Mouse (Mus musculus) gastrocnemius, postnatal 14 days (tissue): ENCODE results near the gene Adgrd1. TPM values are rescaled to one million over a fixed set of nuclear protein-coding genes. Genes with fewer than 3 reads are reported as not detected.
"Not testable (repeated sequence)": the region's sequence is repeated elsewhere in the genome, so short reads cannot be mapped to it uniquely, and the experiment has no call there.

Experiments used
- DNase-seq: peaks from one replicate; pipeline ENCODE4 v3.0.0; 2021; ENCODE audit warnings: mixed read lengths
- intact Hi-C: fragments of 180-260 bp; cut with DNase I; formaldehyde crosslinking; loops from one replicate; pipeline ENCODE4 v1.15.1; 2025; ENCODE audit warnings: low total_unique reads
- total RNA-seq, 2 experiments: library from RNA; stranded (reverse); gene quantifications; 2 replicates each; pipeline ENCODE4 v1.2.3; 2021

Adgrd1 gene
- total RNA-seq, 2 experiments from 2014 or later: 4.4 to 6.1 TPM

DNA sequence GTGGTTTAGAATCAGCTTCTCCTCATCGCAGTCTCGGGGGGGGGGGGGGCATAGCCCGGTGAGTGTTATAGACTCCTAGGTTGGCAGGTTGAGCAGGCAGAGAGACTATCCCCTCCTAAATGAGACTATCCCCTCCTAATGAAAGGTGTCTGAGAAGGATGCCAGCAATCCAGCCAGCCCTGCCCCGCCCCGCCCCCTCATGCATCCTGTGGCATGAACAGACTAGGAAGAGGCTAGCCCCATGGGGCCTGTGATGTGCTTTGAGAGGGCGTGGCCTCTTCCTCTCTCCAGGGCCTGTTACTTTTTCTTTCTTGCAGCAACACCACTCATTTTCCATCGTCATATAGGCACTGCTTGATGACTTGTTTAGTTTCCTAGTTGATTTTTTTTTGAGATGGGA is 15.0 kb upstream of the Adgrd1 start:
- DNase-seq: no peak
- intact Hi-C loops: no loop called here

DNA sequence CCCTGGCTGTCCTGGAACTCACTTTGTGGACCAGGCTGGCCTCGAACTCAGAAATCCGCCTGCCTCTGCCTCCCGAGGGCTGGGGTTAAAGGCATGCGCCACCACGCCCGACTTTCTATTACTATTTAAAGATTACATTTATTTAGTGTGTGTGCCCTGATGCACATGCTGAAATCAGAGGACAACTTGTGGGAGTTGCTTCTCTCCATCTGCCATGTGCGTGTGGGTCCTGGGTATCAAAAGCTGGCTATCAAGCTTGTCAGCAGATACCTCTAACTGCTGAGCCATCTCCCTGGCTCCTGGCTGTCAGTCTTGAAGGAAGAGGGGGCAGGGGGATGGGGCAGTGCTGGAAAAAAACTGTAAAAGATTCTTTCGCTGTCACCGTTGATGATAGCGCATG is 11.4 kb upstream of the Adgrd1 start:
- intact Hi-C loops: no loop called here
- no peak for DNase-seq

DNA sequence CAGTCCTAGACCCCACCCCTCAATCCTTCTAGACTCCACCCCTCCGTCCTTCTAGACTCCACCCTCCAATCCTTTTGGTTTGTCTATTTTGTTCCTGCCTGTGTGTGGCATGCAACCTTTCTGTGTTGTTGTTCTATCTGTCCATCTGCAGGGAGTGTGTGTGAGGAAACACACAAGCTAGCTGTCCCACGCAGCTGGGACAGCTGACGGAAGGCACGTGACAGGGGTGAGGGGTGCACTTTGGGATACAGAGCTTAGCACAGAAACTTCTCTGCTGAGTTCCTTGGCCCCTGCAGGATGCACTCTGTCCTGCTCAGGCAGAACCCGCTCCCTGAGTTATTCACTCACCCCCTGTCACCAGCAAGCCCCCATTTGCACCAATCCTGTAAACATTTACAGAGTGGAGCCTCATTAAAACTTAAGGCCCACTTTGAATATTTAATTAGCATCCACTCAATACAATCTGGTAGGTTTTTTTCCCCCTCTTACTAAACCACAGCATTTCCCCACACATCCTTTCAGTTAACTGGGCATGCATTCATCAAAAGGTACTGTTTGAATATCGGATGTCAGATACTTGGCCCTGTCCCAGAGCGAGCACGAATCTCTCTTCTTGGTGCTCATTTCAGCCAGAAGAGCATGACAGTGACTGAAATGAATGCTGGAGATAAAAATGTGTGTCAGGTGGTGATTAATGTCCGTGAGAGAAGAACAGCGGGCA is 4.0 kb upstream of the Adgrd1 start:
- intact Hi-C loops: no loop called here
- no peak for DNase-seq

DNA sequence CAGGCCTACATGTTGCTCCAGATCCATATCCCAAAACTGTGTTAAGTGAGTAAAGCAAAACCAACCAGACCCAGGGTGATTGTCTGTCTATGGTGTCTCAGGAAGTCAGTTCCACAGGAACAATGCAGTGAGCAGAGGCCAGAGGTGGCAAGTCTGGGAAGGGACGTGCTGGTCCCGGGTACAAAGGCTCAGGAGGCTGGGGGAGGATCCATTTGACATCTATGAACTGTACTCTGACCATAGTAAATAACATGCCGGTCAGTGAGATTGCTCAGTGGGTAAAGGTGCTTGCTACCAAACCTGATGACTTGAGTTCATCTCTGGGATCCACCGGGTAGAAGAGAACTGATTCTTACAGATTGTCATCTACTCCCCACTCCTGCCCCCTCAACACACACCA is 3.4 kb upstream of the Adgrd1 start:
- intact Hi-C loops: no loop called here
- DNase-seq: no peak

DNA sequence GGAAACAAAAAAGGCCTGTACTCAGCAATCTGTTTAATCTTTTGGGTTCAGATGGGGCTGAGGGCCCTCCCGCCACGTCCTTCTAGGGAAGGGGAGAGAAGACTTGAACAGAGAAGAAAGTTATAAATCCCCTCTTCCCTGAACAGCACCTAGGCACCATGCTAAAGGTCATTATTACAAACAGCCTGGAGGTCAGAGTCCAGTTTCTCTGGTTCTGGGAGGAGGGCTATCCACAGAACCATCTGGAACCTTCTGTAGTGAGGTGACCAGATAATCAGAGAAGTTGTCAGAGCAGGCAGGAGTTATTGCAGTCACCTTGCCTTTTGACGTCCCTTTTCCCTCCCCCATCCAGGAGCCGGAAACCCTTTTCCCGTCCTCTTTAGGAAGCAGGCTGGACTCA is 2.3 kb upstream of the Adgrd1 start:
- DNase-seq: no peak
- intact Hi-C loops: no loop called here

DNA sequence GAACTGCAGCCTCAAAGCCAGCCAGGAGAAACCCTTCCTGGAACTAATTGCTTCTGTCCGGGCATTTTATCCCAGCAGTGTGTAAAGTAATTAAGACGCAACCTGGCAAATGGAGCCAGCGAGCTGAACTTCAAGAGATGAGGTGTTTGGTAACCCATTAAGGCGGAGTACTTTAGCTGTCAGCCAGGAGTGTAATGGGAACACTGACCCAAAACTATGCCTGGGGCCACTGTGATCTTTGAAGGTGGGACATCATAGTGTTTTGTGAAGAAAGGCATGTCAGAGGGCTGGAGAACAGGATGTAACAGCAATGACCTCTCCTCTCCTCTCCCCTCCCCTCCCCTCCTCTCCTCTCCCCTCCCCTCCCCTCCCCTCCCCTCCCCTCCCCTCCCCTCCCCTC is 7.5 kb downstream of the Adgrd1 start:
- no peak for DNase-seq
- intact Hi-C loops: no loop called here

DNA sequence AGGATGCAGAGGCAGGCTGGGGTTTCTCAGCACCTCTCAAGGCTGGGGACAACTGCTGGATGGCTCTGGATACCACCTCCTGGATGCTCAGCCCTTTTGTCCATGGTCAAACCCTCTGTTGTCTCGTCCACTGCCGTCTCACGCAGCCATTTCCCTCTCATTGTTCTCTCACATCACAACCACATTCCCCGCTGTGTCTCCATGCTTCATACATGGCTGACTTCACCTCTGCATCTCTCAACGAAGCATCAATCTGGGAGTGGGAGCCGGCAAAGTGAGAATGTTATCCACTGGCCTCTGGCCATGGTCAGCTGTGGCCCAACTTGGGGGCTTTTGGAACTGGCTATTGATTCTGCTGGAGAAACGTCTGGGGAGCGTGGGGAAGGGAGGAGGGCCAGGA is 15.2 kb downstream of the Adgrd1 start:
- no peak for DNase-seq
- intact Hi-C loops: no loop called here

DNA sequence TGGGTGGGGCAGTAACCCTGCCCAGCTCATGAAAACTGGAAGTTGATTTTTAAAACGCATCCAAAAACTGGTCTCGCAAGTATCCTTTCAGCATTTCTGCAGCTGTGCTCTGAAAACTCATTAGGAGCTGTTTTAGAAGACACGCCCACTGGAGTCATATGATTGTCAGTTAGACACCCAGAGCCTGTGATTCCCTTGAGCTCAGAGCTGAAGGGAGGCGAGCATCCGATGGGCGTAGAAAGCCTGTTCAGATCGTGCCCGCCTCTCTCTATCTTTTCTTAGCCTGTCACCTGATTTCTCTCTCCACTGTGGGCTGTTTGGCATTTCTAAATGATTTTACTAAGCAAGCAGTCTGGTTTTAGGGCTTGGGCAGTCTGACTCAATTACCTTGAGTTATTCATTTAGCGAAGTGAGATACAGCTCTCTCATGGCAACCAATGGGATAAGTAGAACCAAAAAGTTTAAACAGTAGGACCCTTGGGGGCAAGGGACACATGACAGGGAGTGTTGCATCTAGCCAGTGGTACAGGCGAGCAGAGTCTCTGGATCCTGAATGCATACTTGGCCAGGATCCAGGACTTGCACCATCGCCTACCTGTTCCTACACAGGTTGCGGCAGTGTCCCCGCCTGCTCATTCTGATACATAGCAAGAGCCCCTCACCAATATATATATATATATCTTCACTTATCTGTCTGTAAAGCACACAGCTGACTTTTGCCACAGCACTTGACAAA is 17.4 kb downstream of the Adgrd1 start:
- DNase-seq: no peak
- intact Hi-C loops: no loop called here

DNA sequence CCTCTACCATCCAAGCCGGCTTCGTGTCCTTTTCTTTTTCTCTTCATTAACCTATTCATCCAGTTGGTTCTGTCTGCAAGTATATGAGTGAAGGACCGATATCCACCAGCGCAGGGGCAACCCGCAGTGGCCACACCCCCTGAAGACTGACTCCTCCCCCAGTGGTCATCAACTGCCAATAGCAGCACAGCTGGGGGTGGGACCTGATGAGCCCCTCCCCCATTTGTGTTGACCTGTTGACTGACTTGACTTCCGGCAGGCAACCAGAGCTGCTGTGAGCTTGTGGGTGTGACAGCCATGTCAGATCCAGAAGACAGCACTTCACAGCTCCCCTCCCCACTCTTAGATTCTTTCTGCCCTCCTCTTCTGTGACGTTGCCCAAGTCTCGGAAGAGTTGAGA is 19.7 kb downstream of the Adgrd1 start:
- intact Hi-C loops: no loop called here
- no peak for DNase-seq

DNA sequence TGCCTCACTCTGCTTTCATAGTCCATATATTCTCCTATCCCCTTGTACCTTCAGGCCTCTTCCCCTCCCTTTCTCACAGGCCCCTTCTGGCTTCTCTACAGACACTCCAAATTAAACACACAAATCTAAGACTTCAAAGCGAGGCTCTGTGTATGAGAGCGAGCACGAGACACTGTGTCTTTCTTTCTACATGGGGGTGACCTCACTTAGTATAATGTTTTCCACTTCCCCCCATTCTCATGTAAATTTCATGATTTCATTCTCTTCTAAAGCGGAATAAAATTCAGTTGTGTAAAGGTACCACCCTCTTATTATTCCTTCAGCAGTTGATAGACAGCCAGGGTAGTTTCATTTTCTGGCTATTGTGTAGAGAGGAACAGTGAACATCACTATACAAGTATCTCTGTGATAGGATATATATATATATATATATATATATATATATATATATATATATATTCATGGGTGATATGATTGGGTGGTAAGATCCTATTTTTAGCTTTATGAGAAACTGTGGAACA is 21.1 kb downstream of the Adgrd1 start:
- no peak for DNase-seq
- intact Hi-C loops: no loop called here

DNA sequence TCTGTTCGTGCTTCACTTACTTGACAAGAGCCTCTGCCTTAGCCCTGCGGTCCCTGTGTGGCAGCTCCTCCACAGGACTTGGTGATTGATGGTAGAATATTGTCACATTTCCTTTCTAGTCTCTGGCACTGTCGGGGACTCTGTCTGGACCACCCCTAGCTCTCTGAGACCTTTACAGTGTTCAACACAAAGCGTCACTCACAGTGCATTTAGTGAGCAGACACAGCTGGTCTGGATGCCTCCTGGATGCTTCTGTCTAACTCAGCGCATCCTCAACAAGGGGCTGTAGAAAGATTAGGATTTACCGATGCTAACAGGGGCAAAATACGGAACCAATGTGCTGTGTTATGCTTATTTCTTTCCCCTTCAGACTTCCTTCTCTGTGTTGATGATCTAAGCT is 22.0 kb downstream of the Adgrd1 start:
- intact Hi-C loops: no loop called here

DNA sequence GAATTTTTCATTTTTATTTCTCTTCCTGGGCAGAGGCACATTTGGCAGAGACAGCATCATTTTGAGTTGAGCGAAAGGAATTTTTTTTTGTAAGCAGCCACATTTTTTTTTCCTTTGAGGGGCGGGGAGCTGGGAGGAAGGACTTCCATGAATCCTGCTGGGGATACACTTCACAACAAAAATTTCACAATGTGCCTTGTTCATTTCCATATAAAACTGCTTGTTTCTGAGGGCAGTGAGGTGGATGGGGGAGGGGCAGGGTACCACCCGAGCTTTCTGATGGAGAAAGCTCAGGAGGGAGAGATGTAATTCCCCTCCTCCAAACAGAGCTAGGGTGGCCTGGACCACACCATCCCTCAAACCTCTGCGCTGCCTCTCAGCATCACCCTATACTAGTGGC is 22.6 kb downstream of the Adgrd1 start:
- intact Hi-C loops: no loop called here
- no peak for DNase-seq

More for the DNA sequence above, 22.0 kb downstream of the Adgrd1 start:
- no peak for DNase-seq

DNA sequence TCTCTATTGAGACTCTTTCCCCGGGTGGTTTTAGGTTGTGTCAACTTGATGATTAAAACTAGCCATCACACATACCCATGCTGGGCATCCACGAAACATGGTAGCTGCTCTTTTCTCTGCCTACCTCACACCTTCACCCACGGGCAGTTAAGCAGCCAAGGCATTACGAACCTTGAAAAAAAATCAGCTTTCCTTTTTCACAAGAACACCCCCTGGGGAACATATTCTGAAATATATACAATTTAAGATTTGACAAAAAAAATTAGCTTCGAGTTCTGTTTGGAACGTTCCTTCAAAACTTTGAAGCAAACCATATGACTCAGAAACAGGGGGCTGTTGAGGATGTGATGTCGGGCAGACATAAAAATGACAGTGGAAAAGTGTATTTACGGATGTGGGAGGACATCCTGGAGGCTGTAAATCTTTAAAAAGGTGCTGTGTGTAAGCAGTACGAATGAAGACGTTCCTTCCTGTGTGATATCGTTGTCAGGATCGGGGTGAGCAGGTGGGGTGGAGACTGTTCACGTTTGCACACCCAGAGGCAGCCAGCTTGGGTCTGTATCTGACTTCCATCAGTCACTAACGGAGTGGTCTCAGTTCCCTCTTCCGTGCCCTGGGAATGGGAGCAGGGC is 25.2 kb downstream of the Adgrd1 start:
- intact Hi-C loops: no loop called here

DNA sequence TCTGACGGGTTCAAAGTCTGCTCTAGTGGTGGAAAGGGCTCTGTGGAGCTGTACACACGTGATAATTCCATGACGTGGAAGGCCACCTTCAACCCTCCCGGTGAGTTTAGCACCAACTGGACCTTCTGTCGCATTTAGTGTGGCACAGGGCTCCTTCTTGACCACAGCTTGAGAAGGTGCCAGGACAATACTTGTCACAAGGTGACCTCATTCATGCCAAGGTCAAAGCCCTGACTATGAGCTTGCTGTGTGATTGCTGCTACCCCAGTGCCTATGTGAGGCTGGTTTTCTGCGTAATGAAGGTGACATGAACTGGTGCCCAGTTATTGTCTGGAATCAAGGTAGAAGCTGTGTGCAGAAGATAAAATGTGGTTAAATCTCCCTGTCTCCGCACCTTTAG is 25.9 kb downstream of the Adgrd1 start:
- intact Hi-C loops: no loop called here
- DNase-seq: no peak

More for the DNA sequence above, 25.2 kb downstream of the Adgrd1 start:
- DNase-seq: no peak

DNA sequence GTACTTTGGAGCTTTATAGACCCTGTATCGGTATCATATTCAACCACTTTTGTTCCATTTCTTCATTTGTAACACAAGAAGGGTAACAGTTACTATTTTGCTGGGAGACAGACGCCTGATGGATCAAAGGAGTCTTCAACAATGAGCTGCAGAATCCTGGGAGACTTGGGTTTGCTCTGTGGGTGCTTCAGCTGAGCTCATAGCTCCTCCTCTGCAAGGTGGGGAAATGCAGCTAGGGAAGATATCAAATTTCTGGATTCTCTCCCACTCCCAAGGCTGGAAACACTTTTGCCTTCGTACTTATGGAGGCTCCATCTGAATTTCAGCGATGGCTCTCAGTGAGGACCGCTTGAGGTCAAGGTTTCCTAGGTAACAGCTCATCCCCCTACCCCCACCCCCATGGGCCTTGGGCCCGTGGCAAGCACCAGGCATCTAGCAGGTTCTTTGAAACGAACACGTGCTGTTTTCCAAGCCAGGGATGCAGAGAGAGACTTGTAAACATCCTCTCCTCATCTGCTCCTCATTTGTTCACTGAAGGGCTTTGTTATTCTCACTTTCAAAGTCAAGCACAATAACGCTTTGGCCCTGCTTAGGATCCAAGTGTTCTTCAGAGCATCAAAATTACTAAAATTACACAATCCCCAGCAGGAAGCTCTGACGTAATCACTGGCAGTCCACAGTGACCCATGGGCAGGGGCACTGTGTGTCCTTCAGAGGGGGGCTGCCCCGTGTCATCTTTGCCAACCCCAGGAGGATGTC is 27.7 kb downstream of the Adgrd1 start:
- DNase-seq: no peak

DNA sequence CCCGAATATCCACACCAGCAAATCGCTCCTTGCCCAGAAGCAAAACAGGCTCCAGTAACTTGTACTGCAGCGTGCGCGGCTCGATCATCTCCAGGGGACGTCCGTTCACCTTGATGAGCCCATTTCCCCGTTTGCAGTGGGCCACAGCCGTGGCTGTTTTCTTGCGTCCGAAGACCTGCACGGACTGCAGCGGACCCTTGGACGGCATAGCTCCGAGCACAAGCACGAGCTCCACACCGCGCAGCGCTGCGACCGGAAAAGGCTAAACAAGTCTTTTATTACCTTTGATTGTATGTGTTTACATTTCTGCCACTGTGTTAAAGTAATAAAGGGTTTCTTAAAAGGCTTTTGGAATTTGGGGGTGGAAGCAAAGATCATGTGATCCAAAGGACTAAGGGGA is 31.8 kb downstream of the Adgrd1 start:
- intact Hi-C loops: not testable (repeated sequence)

More for the DNA sequence above, 27.7 kb downstream of the Adgrd1 start:
- intact Hi-C loops: no loop called here

DNA sequence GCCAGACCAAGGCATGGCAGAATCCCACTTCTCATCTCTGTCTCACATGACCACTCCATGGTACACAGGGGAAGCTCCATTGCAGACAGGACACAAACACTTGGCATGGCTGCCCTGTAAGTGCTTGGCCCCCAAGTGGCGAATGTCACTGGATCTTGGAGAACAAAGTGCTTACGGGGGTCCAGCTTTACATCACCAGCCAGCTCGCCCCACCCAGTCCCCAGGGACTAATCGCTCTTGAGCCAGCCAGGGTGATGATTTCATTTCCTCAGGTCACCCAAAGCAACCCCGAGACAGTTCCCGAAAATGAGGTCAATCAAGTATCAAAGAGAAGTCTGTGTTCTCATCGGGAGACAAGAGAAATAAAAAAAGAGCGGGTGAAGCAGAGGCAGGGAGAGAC is 33.8 kb downstream of the Adgrd1 start:
- peak; percentile 36 for DNase-seq
- intact Hi-C loops: no loop called here

More for the DNA sequence above, 31.8 kb downstream of the Adgrd1 start:
- not testable (repeated sequence) for DNase-seq

DNA sequence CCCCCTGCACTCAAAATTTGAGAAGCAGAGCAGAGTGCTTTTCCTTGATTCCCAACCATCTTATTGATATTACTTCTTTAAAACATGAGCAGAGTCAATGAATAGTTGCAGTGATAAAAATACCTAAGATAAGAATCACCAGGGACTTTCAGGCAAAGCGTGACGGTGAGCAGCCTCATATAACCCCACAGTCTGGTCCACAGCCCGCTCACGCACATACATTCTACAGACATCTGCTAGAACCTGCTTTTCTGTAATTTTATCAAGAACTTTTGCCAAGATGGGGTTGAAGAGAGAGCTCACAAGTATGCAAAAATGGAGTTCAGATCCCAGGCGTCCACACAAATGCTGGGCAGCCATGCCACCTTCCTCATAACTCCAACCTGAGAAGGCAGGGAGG is 40.9 kb downstream of the Adgrd1 start:
- no peak for DNase-seq
- intact Hi-C loops: no loop called here

DNA sequence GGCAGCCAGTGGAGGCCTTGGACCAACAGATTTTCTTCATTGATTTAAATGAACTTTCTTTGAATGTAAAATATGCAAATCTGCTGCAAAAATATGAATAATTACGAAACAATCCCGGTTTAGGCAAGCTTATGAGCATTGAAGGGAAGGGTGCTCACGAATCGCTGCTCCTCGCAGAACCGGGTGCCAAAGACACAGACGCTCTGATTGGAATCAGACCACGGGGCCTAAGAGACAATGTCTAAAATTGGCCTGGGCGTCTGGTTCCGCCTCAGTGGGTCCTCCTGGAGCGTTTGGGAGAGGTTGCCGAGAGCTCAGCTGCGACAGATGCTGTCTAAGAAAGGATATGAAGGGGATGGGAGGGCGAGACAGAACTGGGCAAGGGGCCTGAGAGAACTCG is 42.0 kb downstream of the Adgrd1 start:
- DNase-seq: peak; percentile 27
- intact Hi-C loops: no loop called here

DNA sequence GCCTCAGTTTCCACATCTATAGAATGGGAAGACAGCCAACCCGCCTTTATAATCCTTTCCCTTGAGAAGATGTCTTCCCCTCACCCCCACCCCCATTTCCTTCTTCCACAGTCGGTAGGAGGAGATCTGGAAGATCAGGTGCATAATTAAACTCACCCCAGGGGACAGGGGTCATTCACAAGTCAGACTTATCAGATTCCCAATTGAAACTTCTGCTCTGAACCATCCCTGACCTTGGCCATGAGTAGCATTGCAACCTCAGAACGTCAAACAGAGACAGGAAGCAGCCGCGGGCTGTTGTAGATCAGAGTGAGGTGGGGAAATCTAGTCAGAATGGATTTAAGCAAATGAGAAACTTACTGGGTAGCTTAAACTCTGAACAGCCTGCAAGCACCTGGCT is 46.3 kb downstream of the Adgrd1 start:
- no peak for DNase-seq
- intact Hi-C loops: no loop called here
